8 mouse cellular contexts compared by ENCODE assay signal in the genomic region with DNA sequence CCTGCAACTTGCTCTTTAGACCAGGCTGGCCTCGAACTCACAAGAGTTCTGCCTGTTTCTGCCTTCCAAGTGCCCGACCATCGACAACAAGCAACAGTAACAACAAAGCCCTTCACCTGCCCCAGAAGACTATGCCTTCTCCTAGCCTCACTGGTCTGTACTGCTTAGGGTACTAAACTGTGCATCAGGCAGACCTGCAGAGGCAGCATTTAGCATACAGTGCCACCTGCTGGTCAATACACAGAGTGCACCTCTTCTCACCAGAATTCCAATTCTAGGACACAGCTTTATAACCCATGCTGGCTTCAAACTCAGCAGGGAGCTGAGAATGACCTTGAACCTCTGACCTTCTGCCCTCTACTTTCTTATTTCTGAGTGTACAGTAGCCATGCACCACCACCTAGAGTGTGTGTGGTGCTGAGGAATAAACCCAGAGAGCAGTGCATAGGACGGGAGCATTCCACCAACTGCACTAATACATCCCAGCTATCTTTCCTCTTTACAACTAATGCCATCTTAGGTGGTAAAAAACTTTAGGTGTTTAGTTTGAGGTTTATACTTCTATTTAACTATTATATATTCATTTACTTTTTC. TPM values are rescaled to one million over a fixed set of nuclear protein-coding genes. Genes with fewer than 3 reads are reported as not detected.
DNase-seq lines count a peak whose midpoint lies in the region; ATAC-seq and TF ChIP-seq lines count a peak whose summit lies in the region.

No protein-coding gene starts in this region.

- no peak overlapping the region for H3K27ac ChIP-seq in limb, embryonic 12.5 days
- H3K27ac ChIP-seq in midbrain, embryonic 14.5 days (replicated peaks; ENCODE audit: low read depth, low read length) = no peak overlapping the region

- H3K4me3 ChIP-seq in C2C12 (ENCODE audit: insufficient read depth, poor library complexity, severe bottlenecking) = no peak overlapping the region
- no peak overlapping the region for H3K4me3 ChIP-seq in limb, embryonic 12.5 days (replicated peaks)
- H3K4me3 ChIP-seq in midbrain, embryonic 14.5 days (replicated peaks; ENCODE audit: low read depth, low read length) = no peak overlapping the region

- H3K79me2 ChIP-seq in C2C12 (ENCODE audit: control insufficient read depth, insufficient read depth) = no peaks in the 10 kb centered on the region

- TF ChIP-seq CTCF in C2C12 (IDR thresholded peaks at IDR 0.05; ENCODE audit: control insufficient read depth, insufficient read depth, insufficient read length) = peak; percentile 79

- WGBS in limb, embryonic 12.5 days = 83% methylated on average over 4 of the region's 4 CpGs
- WGBS in midbrain, embryonic 14.5 days = 82% methylated on average over 4 of the region's 4 CpGs

- no peaks in the 10 kb centered on the region for H3K9me3 ChIP-seq in limb, embryonic 12.5 days
- no peaks in the 10 kb centered on the region for H3K9me3 ChIP-seq in midbrain, embryonic 14.5 days (ENCODE audit: control insufficient read depth, low read length)

- H3ac ChIP-seq in C2C12 (ENCODE audit: control insufficient read depth, insufficient read length, low read depth) = no peak overlapping the region

- peak; percentile 82 for ATAC-seq in limb, embryonic 12.5 days (ENCODE audit: insufficient number of reproducible peaks, insufficient read depth, low FRiP score, low TSS enrichment, low read depth)
- peak; percentile 60; the same call in 1 of the 2 replicates for ATAC-seq in midbrain, embryonic 14.5 days (ENCODE audit: low FRiP score, low TSS enrichment)

- H3K79me3 ChIP-seq in C2C12 (ENCODE audit: low read depth) = no peaks in the 10 kb centered on the region

- H3K9ac ChIP-seq in limb, embryonic 12.5 days (replicated peaks) = no peak overlapping the region
- H3K9ac ChIP-seq in midbrain, embryonic 14.5 days (replicated peaks; ENCODE audit: low read length) = no peak overlapping the region

- H3K27me3 ChIP-seq in C2C12 (ENCODE audit: control insufficient read depth, insufficient read depth, insufficient read length) = no peaks in the 10 kb centered on the region
- no peaks in the 10 kb centered on the region for H3K27me3 ChIP-seq in limb, embryonic 12.5 days
- no peaks in the 10 kb centered on the region for H3K27me3 ChIP-seq in midbrain, embryonic 14.5 days (ENCODE audit: control insufficient read depth, insufficient read depth, low read length)
- H3K27me3 ChIP-seq in splenic B cell, adult 2 months (ENCODE audit: control insufficient read depth, insufficient read depth, low read length, poor library complexity, severe bottlenecking) = no peaks in the 10 kb centered on the region

- peaks cover 32% of the 10 kb centered on the region for H3K36me3 ChIP-seq in C2C12 (ENCODE audit: control insufficient read depth, insufficient read depth)
- peaks cover 81% of the 10 kb centered on the region for H3K36me3 ChIP-seq in limb, embryonic 12.5 days
- H3K36me3 ChIP-seq in midbrain, embryonic 14.5 days (ENCODE audit: control insufficient read depth, insufficient read depth, low read length) = peaks cover 64% of the 10 kb centered on the region
- peaks cover 8% of the 10 kb centered on the region for H3K36me3 ChIP-seq in splenic B cell, adult 2 months (ENCODE audit: control insufficient read depth, insufficient read depth, low read length, poor library complexity, severe bottlenecking)

- no peak overlapping the region for H3K4me2 ChIP-seq in limb, embryonic 12.5 days
- no peak overlapping the region for H3K4me2 ChIP-seq in midbrain, embryonic 14.5 days (ENCODE audit: low read length)

- no peaks in the 10 kb centered on the region for H3K4me1 ChIP-seq in limb, embryonic 12.5 days (replicated peaks)
- H3K4me1 ChIP-seq in midbrain, embryonic 14.5 days (ENCODE audit: control insufficient read depth, insufficient read depth, low read length) = no peaks in the 10 kb centered on the region

- peak; percentile 61 for DNase-seq in adrenal gland, adult 2 months
- peak; percentile 65 for DNase-seq in embryo, embryonic 9.5 days (ENCODE audit: extremely low spot score)
- DNase-seq in heart, adult 9 months (ENCODE audit: low spot score in 2 of 2) = peak; percentile 27 to 60
- peak; percentile 80 for DNase-seq in kidney, adult 9 months
- peak; percentile 90 for DNase-seq in midbrain, embryonic 14.5 days
- peak; percentile 80 for DNase-seq in splenic B cell, adult 2 months (ENCODE audit: low read depth, low spot score)

TF ChIP-seq in C2C12, 6 proteins besides CTCF, POLR2A, EP300 and RAD21:
- TF ChIP-seq MYOG (IDR thresholded peaks at IDR 0.05; ENCODE audit: control insufficient read depth, extremely low read depth, insufficient read length) = no peak
- TF ChIP-seq MYOD1 (IDR thresholded peaks at IDR 0.05; ENCODE audit: control insufficient read depth, insufficient read length, low read depth) = no peak
TF ChIP-seq in C2C12: peak in this region for 0.

RNA-seq across cellular contexts. Expression of a gene that starts 16.3 kb away (rescaled TPM):
- 29.5 TPM for polyA plus RNA-seq in C2C12 (2012; fragmentation: generic; extraction: Trizol)
- total RNA-seq in adrenal gland, adult 2 months (2021) = 10 to 100 TPM; 39.2 to 53.9 TPM
- polyA plus RNA-seq in adrenal gland, adult 2 months (2012; rRNA removed) = 95.2 and 97.4 TPM in 2 replicates
- polyA plus RNA-seq in limb, embryonic 12.5 days (2016; fragmentation: Nextera tagmentation; extraction: Ambion mirVana) = 27.4 and 30.8 TPM in 2 replicates
- polyA plus RNA-seq in midbrain, embryonic 14.5 days (2014; fragmentation: Nextera tagmentation; extraction: Ambion mirVana) = 28.5 and 28.9 TPM in 2 replicates

RNA-seq across cellular contexts. Expression of a gene that starts 43.9 kb away (rescaled TPM):
- 25.8 TPM for polyA plus RNA-seq in C2C12 (2012; fragmentation: generic; extraction: Trizol)
- 10 to 100 TPM; 28.5 to 34.6 TPM for total RNA-seq in adrenal gland, adult 2 months (2021)
- 11.8 and 13.8 TPM in 2 replicates for polyA plus RNA-seq in adrenal gland, adult 2 months (2012; rRNA removed)
- polyA plus RNA-seq in limb, embryonic 12.5 days (2016; fragmentation: Nextera tagmentation; extraction: Ambion mirVana) = 81.1 and 86.5 TPM in 2 replicates
- polyA plus RNA-seq in midbrain, embryonic 14.5 days (2014; fragmentation: Nextera tagmentation; extraction: Ambion mirVana) = 49.0 and 62.8 TPM in 2 replicates

RNA-seq across cellular contexts. Expression of a gene that starts 50.8 kb away (rescaled TPM):
- 8.7 TPM for polyA plus RNA-seq in C2C12 (2012; fragmentation: generic; extraction: Trizol)
- 1 to 10 TPM in 1 of 2 experiments, under 1 TPM in 1; 0.37 to 1.1 TPM for total RNA-seq in adrenal gland, adult 2 months (2021)
- 0.10 TPM in 1 of 2 replicates, not detected in the other for polyA plus RNA-seq in adrenal gland, adult 2 months (2012; rRNA removed)
- polyA plus RNA-seq in limb, embryonic 12.5 days (2016; fragmentation: Nextera tagmentation; extraction: Ambion mirVana) = 0.38 and 0.41 TPM in 2 replicates
- polyA plus RNA-seq in midbrain, embryonic 14.5 days (2014; fragmentation: Nextera tagmentation; extraction: Ambion mirVana) = 0.35 and 0.93 TPM in 2 replicates

RNA-seq across cellular contexts. Expression of a gene that starts 52.4 kb away (rescaled TPM):
- 56.9 TPM for polyA plus RNA-seq in C2C12 (2012; fragmentation: generic; extraction: Trizol)
- total RNA-seq in adrenal gland, adult 2 months (2021) = 10 to 100 TPM; 60.4 to 72.1 TPM
- 50.7 and 64.9 TPM in 2 replicates for polyA plus RNA-seq in adrenal gland, adult 2 months (2012; rRNA removed)
- 105 and 126 TPM in 2 replicates for polyA plus RNA-seq in limb, embryonic 12.5 days (2016; fragmentation: Nextera tagmentation; extraction: Ambion mirVana)
- polyA plus RNA-seq in midbrain, embryonic 14.5 days (2014; fragmentation: Nextera tagmentation; extraction: Ambion mirVana) = 35.6 and 38.6 TPM in 2 replicates

RNA-seq across cellular contexts. Expression of a gene that starts 53.6 kb away (rescaled TPM):
- polyA plus RNA-seq in C2C12 (2012; fragmentation: generic; extraction: Trizol) = 52.2 TPM
- 10 to 100 TPM; 37.2 to 49.4 TPM for total RNA-seq in adrenal gland, adult 2 months (2021)
- polyA plus RNA-seq in adrenal gland, adult 2 months (2012; rRNA removed) = 114 and 133 TPM in 2 replicates
- polyA plus RNA-seq in limb, embryonic 12.5 days (2016; fragmentation: Nextera tagmentation; extraction: Ambion mirVana) = 142 and 147 TPM in 2 replicates
- polyA plus RNA-seq in midbrain, embryonic 14.5 days (2014; fragmentation: Nextera tagmentation; extraction: Ambion mirVana) = 139 and 158 TPM in 2 replicates
